Mouse (Mus musculus): ENCODE measurements around the gene Tcl1b1.
A peak's percentile ranks its signal among the peaks of the same experiment; 100 is the strongest.
"Not testable (repeated sequence)": the region's sequence is repeated elsewhere in the genome, so short reads cannot be mapped to it uniquely, and the experiment has no call there.

The Tcl1b1 gene

GRCm38 (mm10) chr12:105159390-105159789, at the start of gene Tcl1b1:
Gene Tcl1b1 (plus strand): TSS chr12:105159690.
- DNase-seq (ENCODE audit: low spot score in 2 of 2) = no peak

- DNase-seq (ENCODE audit: low spot score in 2 of 2) = no peak
Observed at GRCm38 (mm10) chr12:105109812-105110211, 49.7 kb upstream of the Tcl1b1 start.

- DNase-seq (ENCODE audit: low spot score in 2 of 2) = no peak
Observed at GRCm38 (mm10) chr12:105112321-105112988, 47.0 kb upstream of the Tcl1b1 start.

- no peak for DNase-seq (ENCODE audit: low spot score in 2 of 2)
Observed at GRCm38 (mm10) chr12:105116648-105117047, 42.8 kb upstream of the Tcl1b1 start.

- no peak for DNase-seq (ENCODE audit: low spot score in 2 of 2)
Observed at GRCm38 (mm10) chr12:105125362-105125761, 34.1 kb upstream of the Tcl1b1 start.

- DNase-seq (ENCODE audit: low spot score in 2 of 2) = no peak
Observed at GRCm38 (mm10) chr12:105126516-105126915, 33.0 kb upstream of the Tcl1b1 start.

GRCm38 (mm10) chr12:105127607-105128006, 31.9 kb upstream of the Tcl1b1 start:
- no peak for DNase-seq (ENCODE audit: low spot score in 2 of 2)

- DNase-seq (ENCODE audit: low spot score in 2 of 2) = not testable (repeated sequence)
Observed at GRCm38 (mm10) chr12:105129494-105130205, 29.8 kb upstream of the Tcl1b1 start.

- DNase-seq (ENCODE audit: low spot score in 2 of 2) = not testable (repeated sequence)
Observed at GRCm38 (mm10) chr12:105134167-105134566, 25.3 kb upstream of the Tcl1b1 start.

GRCm38 (mm10) chr12:105134826-105135225, 24.7 kb upstream of the Tcl1b1 start:
- DNase-seq (ENCODE audit: low spot score in 2 of 2) = not testable (repeated sequence)

- DNase-seq (ENCODE audit: low spot score in 2 of 2) = not testable (repeated sequence)
Observed at GRCm38 (mm10) chr12:105137729-105138128, 21.8 kb upstream of the Tcl1b1 start.

GRCm38 (mm10) chr12:105143096-105143495, 16.4 kb upstream of the Tcl1b1 start:
- DNase-seq (ENCODE audit: low spot score in 2 of 2) = no peak

GRCm38 (mm10) chr12:105144928-105145327, 14.6 kb upstream of the Tcl1b1 start:
- DNase-seq (ENCODE audit: low spot score in 2 of 2) = not testable (repeated sequence)

- DNase-seq (ENCODE audit: low spot score in 2 of 2) = no peak
Observed at GRCm38 (mm10) chr12:105145714-105146113, 13.8 kb upstream of the Tcl1b1 start, which contains the start of gene Tcl1b2. Gene Tcl1b2 (plus strand): TSS chr12:105146014.

- DNase-seq (ENCODE audit: low spot score in 2 of 2) = not testable (repeated sequence)
Observed at GRCm38 (mm10) chr12:105155286-105155685, 4.2 kb upstream of the Tcl1b1 start.

- no peak for DNase-seq (ENCODE audit: low spot score in 2 of 2)
Observed at GRCm38 (mm10) chr12:105158842-105159241, 648 bp upstream of the Tcl1b1 start.

GRCm38 (mm10) chr12:105166734-105167133, 7.2 kb downstream of the Tcl1b1 start:
- no peak for DNase-seq (ENCODE audit: low spot score in 2 of 2)

- DNase-seq (ENCODE audit: low spot score in 2 of 2) = no peak
Observed at GRCm38 (mm10) chr12:105173366-105173765, 13.9 kb downstream of the Tcl1b1 start.

- DNase-seq (ENCODE audit: low spot score in 2 of 2) = peak in 1 of 2 experiments; percentile 6
Observed at GRCm38 (mm10) chr12:105174318-105174717, 14.8 kb downstream of the Tcl1b1 start.

GRCm38 (mm10) chr12:105176044-105176443, 16.6 kb downstream of the Tcl1b1 start, which contains the start of gene Tcl1b5:
Gene Tcl1b5 (plus strand): TSS chr12:105176344.
- not testable (repeated sequence) for DNase-seq (ENCODE audit: low spot score in 2 of 2)

GRCm38 (mm10) chr12:105181040-105181644, 21.7 kb downstream of the Tcl1b1 start:
- DNase-seq (ENCODE audit: low spot score in 2 of 2) = not testable (repeated sequence)

- DNase-seq (ENCODE audit: low spot score in 2 of 2) = not testable (repeated sequence)
Observed at GRCm38 (mm10) chr12:105188980-105189379, 29.5 kb downstream of the Tcl1b1 start.
